Mouse (Mus musculus): ENCODE data around the gene Cox4i2.

DNA sequence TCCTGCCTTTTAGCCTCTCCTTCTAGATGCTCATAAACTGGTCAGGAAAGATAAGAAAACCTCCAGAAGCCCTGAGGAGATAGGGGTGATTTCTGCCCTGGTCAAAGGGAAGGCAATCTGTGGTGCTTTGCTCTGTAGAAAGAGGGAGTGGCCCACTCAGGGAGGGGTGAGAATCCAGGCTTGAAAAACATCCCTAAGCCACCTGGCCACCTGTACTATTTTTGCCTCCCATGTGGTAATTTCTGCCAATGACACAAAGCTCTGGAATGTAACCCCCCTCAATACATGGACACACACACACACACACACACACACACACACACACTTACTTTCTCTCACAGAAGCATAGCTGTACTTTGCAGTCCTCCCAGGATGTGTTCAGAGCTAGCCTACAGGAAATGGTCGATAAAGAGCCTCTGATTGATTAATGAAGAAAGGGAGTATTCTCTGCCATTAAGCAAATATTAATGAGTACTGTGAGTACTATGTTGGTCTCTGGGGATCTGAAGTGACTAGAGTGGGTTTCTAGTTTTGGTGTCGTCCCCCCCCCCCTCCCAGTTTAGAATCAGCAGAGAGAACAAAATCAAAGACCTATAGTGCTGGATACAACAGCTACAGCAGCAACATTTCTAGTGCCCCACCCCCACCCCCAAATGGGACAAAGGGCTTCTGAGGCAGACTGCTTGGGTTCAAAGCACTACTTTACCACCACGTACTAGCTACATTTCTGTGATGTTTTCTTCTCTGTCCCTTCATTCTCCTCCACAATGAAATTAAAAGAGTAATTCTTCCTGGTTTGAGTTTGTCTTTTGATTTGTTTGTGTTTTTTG lies 57.6 kb downstream of the Cox4i2 start:
- TF ChIP-seq EP300 (IDR thresholded peaks at IDR 0.05; ENCODE audit: low read depth): no peak
- no peak for TF ChIP-seq CTCF (IDR thresholded peaks at IDR 0.05; ENCODE audit: low read depth)
